Mouse (Mus musculus) CH12.LX (cell line): ENCODE measurements around the gene Heatr5a. TPM values are rescaled to one million over a fixed set of nuclear protein-coding genes. Genes with fewer than 3 reads are reported as not detected.

Experiments
- DNase-seq: peaks from one replicate; pipeline ENCODE4 v3.0.0-alpha.2; 2013; ENCODE audit errors: extremely low read depth
- H3K27ac ChIP-seq: 2 replicates; pipeline ENCODE4 v1.5.1; 2012; ENCODE audit warnings: low read depth, mild to moderate bottlenecking, control low read depth, moderate library complexity; ENCODE audit not compliant: insufficient read depth
- H3K27me3 ChIP-seq: replicated peaks from 2 replicates; pipeline ENCODE3; 2012; ENCODE audit warnings: inconsistent platforms
- H3K36me3 ChIP-seq, 2 experiments: replicated peaks in 1 of 2; 2 replicates each; pipeline versions ENCODE3 to v1.6.1; 2012; ENCODE audit warnings: inconsistent platforms in 1 of 2, low read length in 1 of 2, mild to moderate bottlenecking in 1 of 2, mixed read lengths in 1 of 2, moderate library complexity in 1 of 2; ENCODE audit not compliant: control insufficient read depth in 1 of 2, insufficient read depth in 1 of 2
- H3K4me1 ChIP-seq, 2 experiments: 2 replicates each; pipeline ENCODE4 v1.6.1; 2012; ENCODE audit warnings: inconsistent platforms in 1 of 2, moderate library complexity in 1 of 2; ENCODE audit not compliant: insufficient read depth in 2 of 2, control insufficient read depth in 1 of 2
- H3K4me2 ChIP-seq: 2 replicates; pipeline ENCODE4 v1.6.1; 2012; ENCODE audit warnings: low read depth, mild to moderate bottlenecking, control low read depth; ENCODE audit not compliant: poor library complexity, insufficient read depth, severe bottlenecking
- H3K4me3 ChIP-seq, 3 experiments: fragments of 150-350 bp in 1 of 3; sonication (generic) in 1 of 3; replicated peaks in 1 of 3; 2 replicates each; pipeline versions ENCODE3 to v1.5.1; 2011 to 2012; ENCODE audit warnings: low read depth in 2 of 3, low read length in 2 of 3, mild to moderate bottlenecking in 2 of 3, moderate library complexity in 2 of 3, control low read depth in 1 of 3, improper control_type of control experiment in 1 of 3, inconsistent platforms in 1 of 3, mixed read lengths in 1 of 3; ENCODE audit not compliant: poor library complexity in 1 of 3
- H3K79me2 ChIP-seq: replicated peaks from 2 replicates; pipeline ENCODE4 v1.6.1; 2012; ENCODE audit warnings: mild to moderate bottlenecking, moderate library complexity; ENCODE audit not compliant: control insufficient read depth, poor library complexity, insufficient read depth, severe bottlenecking; ENCODE audit errors: extremely low read depth
- H3K9ac ChIP-seq: 2 replicates; pipeline ENCODE4 v1.6.1; 2012; ENCODE audit warnings: low read depth, mild to moderate bottlenecking, control low read depth, moderate library complexity; ENCODE audit not compliant: insufficient read depth
- H3K9me3 ChIP-seq: replicated peaks from 2 replicates; pipeline ENCODE3; 2012; ENCODE audit warnings: low read length, inconsistent platforms, mixed read lengths
- BHLHE40 ChIP-seq: IDR thresholded peaks from 2 replicates; pipeline ENCODE4 v1.6.1; 2011; ENCODE audit warnings: mild to moderate bottlenecking, low read depth, low read length, improper control_type of control experiment
- ELF1 ChIP-seq: IDR thresholded peaks from 2 replicates; pipeline ENCODE4 v1.6.1; 2014; ENCODE audit warnings: low read depth, mild to moderate bottlenecking, inconsistent platforms, low read length, improper control_type of control experiment
- EP300 ChIP-seq: IDR thresholded peaks from 2 replicates; pipeline ENCODE4 v1.6.1; 2011; ENCODE audit warnings: low read length, improper control_type of control experiment
- ETS1 ChIP-seq: conservative IDR thresholded peaks from 2 replicates; pipeline ENCODE4 v1.6.1; 2012; ENCODE audit warnings: low read depth, mild to moderate bottlenecking, inconsistent platforms, low read length, improper control_type of control experiment, moderate library complexity
- GABPA ChIP-seq: IDR thresholded peaks from 2 replicates; pipeline ENCODE4 v1.6.1; 2012; ENCODE audit warnings: low read depth, low read length, improper control_type of control experiment, inconsistent platforms; ENCODE audit not compliant: insufficient replicate concordance
- IRF4 ChIP-seq: IDR thresholded peaks from 2 replicates; pipeline ENCODE4 v1.6.1; 2014; ENCODE audit warnings: low read depth, mild to moderate bottlenecking, inconsistent platforms, low read length, improper control_type of control experiment
- JUND ChIP-seq: conservative IDR thresholded peaks from 2 replicates; pipeline ENCODE4 v1.6.1; 2011; ENCODE audit warnings: low read depth, low read length, improper control_type of control experiment
- KAT2A ChIP-seq: IDR thresholded peaks from 2 replicates; pipeline ENCODE4 v1.6.1; 2012; ENCODE audit warnings: low read length, improper control_type of control experiment, inconsistent platforms; ENCODE audit not compliant: insufficient replicate concordance
- MAX ChIP-seq: IDR thresholded peaks from 2 replicates; pipeline ENCODE4 v1.6.1; 2011; ENCODE audit warnings: low read length, improper control_type of control experiment
- MAZ ChIP-seq: IDR thresholded peaks from 2 replicates; pipeline ENCODE4 v1.6.1; 2012; ENCODE audit warnings: low read depth, mild to moderate bottlenecking, inconsistent platforms, low read length, improper control_type of control experiment, moderate library complexity
- MXI1 ChIP-seq: IDR thresholded peaks from 2 replicates; pipeline ENCODE4 v1.6.1; 2011; ENCODE audit warnings: mild to moderate bottlenecking, low read depth, low read length, improper control_type of control experiment
- NELFE ChIP-seq: IDR thresholded peaks from 2 replicates; pipeline ENCODE4 v1.6.1; 2011; ENCODE audit warnings: low read depth, low read length, improper control_type of control experiment
- PAX5 ChIP-seq: IDR thresholded peaks from 2 replicates; pipeline ENCODE4 v1.6.1; 2012; ENCODE audit warnings: low read length, inconsistent platforms, mixed read lengths
- RCOR1 ChIP-seq: conservative IDR thresholded peaks from 2 replicates; pipeline ENCODE4 v1.6.1; 2012; ENCODE audit warnings: low read depth, mild to moderate bottlenecking, inconsistent platforms, low read length, improper control_type of control experiment
- SIN3A ChIP-seq: IDR thresholded peaks from 2 replicates; pipeline ENCODE4 v1.6.1; 2012; ENCODE audit warnings: low read length, improper control_type of control experiment, inconsistent platforms
- TBP ChIP-seq: conservative IDR thresholded peaks from 2 replicates; pipeline ENCODE4 v1.6.1; 2011; ENCODE audit warnings: low read depth, low read length, improper control_type of control experiment
- TCF12 ChIP-seq: IDR thresholded peaks from 2 replicates; pipeline ENCODE4 v1.6.1; 2014; ENCODE audit warnings: low read depth, mild to moderate bottlenecking, inconsistent platforms, low read length, improper control_type of control experiment
- UBTF ChIP-seq: IDR thresholded peaks from 2 replicates; pipeline ENCODE4 v1.6.1; 2012; ENCODE audit warnings: low read depth, mild to moderate bottlenecking, inconsistent platforms, low read length, improper control_type of control experiment, moderate library complexity
- USF1 ChIP-seq: IDR thresholded peaks from 2 replicates; pipeline ENCODE4 v1.6.1; 2014; ENCODE audit warnings: low read depth, mild to moderate bottlenecking, inconsistent platforms, low read length, improper control_type of control experiment
- USF2 ChIP-seq: conservative IDR thresholded peaks from 2 replicates; pipeline ENCODE4 v1.6.1; 2011; ENCODE audit warnings: low read depth, low read length, improper control_type of control experiment
- ZC3H11A ChIP-seq: IDR thresholded peaks from 2 replicates; pipeline ENCODE4 v1.6.1; 2012; ENCODE audit warnings: low read depth, mild to moderate bottlenecking, inconsistent platforms, low read length, improper control_type of control experiment
- ZMIZ1 ChIP-seq: IDR thresholded peaks from 2 replicates; pipeline ENCODE4 v1.6.1; 2012; ENCODE audit warnings: low read depth, mild to moderate bottlenecking, inconsistent platforms, low read length, improper control_type of control experiment
- dilution Hi-C: fragments of 300-500 bp; cut with MboI; formaldehyde crosslinking; loops from 2 replicates; pipeline ENCODE4 v1.14.3; 2020; ENCODE audit warnings: low sequenced_read_pairs; ENCODE audit not compliant: extremely low pct_unique_long_range_greater_than_20kb, extremely low pct_ligation_motif_present
- in situ Hi-C: fragments of 300-500 bp; cut with MboI; formaldehyde crosslinking; loops from 3 replicates; pipeline ENCODE4 v1.14.3; 2019; ENCODE audit warnings: low sequenced_read_pairs, low pct_ligation_motif_present, low pct_unique_long_range_greater_than_20kb, mixed read lengths
- polyA plus RNA-seq: library from polyadenylated mRNA; unstranded; fragments of >175 nt; gene quantifications from 2 replicates; pipeline ENCODE4 v1.2.1, GENCODE M21; 2012; ENCODE audit warnings: low read depth; ENCODE audit not compliant: insufficient read length
- total RNA-seq, 2 experiments: library from RNA; depleted of rRNA; stranded (reverse); fragments of 300-350 nt in 1 of 2; fragments of >200 nt in 1 of 2; gene quantifications; 2 replicates each; pipeline ENCODE4 v1.2.3; 2012 to 2014

Gene Heatr5a
- total and polyA plus RNA-seq, 3 experiments: 5.4 to 7.3 (median 6.4) TPM

DNA sequence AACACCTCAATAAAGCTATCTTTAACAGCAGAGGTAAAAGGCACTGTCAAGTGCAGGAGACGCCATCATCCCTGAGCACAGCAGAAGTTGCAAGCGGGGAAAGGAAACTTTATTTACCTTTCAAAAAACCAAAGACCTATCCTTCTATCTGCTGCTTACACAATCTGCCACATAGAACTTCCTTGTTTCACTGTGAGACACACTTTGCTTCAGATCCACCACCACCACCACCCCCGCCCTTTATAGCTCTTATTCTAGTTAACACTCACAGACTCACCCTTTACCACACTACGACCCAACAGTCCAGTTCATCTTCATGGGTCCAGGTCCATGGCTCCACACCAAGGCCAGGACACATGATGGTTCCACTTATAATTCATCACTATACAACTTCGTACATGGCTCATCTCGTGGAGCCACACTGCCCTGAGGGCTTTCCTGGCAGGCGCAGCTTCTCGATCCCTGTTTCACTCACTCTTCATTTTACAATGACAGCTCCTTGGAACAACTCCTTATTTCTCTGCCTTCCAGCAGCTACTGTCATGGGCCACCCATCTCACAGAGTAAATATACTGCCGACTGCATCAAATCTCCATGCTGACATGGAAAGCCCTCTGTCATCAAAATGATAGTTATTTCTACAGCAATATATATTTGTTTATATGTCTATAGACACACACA lies 3.1 kb downstream of the Heatr5a start:
- Histone ChIP-seq H3K4me3 (no peak overlapping the region), H3K4me1 (peaks cover 0 to 12% of the 10 kb centered on the region in 2 experiments; a peak in 2 of 4 replicates), H3K27me3 (no peaks in the 10 kb centered on the region), H3K36me3 (peaks cover 0 to 4% of the 10 kb centered on the region in 2 experiments), H3K4me2 (no peak overlapping the region)
- dilution Hi-C loops: no loop called here
- in situ Hi-C loops: no loop called here
- TF ChIP-seq JUND (no peak), GABPA (no peak), MAX (no peak), ETS1 (no peak)
- TF ChIP-seq, all 38 proteins: peak for 0
- DNase-seq: no peak
- Histone ChIP-seq H3K27ac (no peak overlapping the region), H3K9ac (no peak overlapping the region), H3K79me2 (no peaks in the 10 kb centered on the region), H3K9me3 (peaks cover 7% of the 10 kb centered on the region)

DNA sequence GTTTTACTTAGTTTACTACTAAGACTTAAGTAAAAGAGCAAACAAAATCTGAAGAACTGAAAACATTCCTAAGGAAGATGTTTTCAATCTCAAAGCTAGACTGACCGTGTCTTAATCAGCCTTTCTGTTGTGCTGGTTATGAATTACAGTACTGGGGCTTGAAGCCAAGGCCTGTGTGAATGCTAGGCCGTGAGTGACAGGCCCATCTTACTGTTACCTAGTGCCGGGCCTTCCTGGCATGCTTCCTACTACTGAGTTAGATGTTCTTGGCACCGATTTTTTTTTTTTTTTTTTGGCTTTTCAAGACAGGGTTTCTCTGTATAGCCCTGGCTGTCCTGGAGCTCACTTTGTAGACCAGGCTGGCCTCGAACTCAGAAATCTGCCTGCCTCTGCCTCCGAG lies 13.5 kb downstream of the Heatr5a start:
- TF ChIP-seq TCF12 (no peak), ELF1 (no peak), ZMIZ1 (no peak), MXI1 (no peak), GABPA (no peak), EP300 (no peak), SIN3A (no peak), PAX5 (no peak), MAX (no peak), ZC3H11A (no peak), RCOR1 (no peak), NELFE (no peak), UBTF (no peak), TBP (no peak), KAT2A (no peak), USF1 (no peak), IRF4 (no peak), BHLHE40 (no peak), MAZ (no peak), USF2 (no peak)
- no peaks in the 10 kb centered on the region for H3K27me3 ChIP-seq
- no peak overlapping the region for H3K27ac ChIP-seq
- H3K9ac ChIP-seq: no peak overlapping the region
- in situ Hi-C loops (no loop called here), dilution Hi-C loops (no loop called here)
- peaks cover 4 to 10% of the 10 kb centered on the region in 2 experiments; a peak in 3 of 4 replicates for H3K4me1 ChIP-seq
- no peaks in the 10 kb centered on the region; the same call in 1 of the 2 replicates for H3K79me2 ChIP-seq
- no peak overlapping the region for H3K4me2 ChIP-seq
- DNase-seq: no peak
- peaks cover 7 to 45% of the 10 kb centered on the region in 2 experiments for H3K36me3 ChIP-seq
- no peak overlapping the region for H3K4me3 ChIP-seq
- H3K9me3 ChIP-seq: no peaks in the 10 kb centered on the region
